Mouse (Mus musculus) mesoderm, embryonic 11.5 days (tissue): ENCODE measurements around the gene Gm14393.
"Not testable (repeated sequence)": the region's sequence is repeated elsewhere in the genome, so short reads cannot be mapped to it uniquely, and the experiment has no call there.

Experiments
- DNase-seq: peaks from one replicate; pipeline ENCODE4 v3.0.0-alpha.2; 2012; ENCODE audit warnings: low read depth, low spot score

The Gm14393 gene

GRCm38 (mm10) chr2:175067681-175068261, at the start of gene Gm14393:
Gene Gm14393 (minus strand): TSS chr2:175067781.
- DNase-seq = not testable (repeated sequence)

GRCm38 (mm10) chr2:175044268-175044667, 23.3 kb downstream of the Gm14393 start:
- DNase-seq = not testable (repeated sequence)
